Mouse (Mus musculus) kidney, adult 2 months (tissue): Measurements from ENCODE around the gene Abi2.

Experiments used
- CTCF ChIP-seq: fragments of 200-500 bp; conservative IDR thresholded peaks from 2 replicates; pipeline ENCODE4 v1.5.1; 2011; ENCODE audit warnings: low read depth, mild to moderate bottlenecking, control low read depth, low read length, moderate library complexity, mixed read lengths; ENCODE audit not compliant: insufficient read depth, insufficient read length
- POLR2A ChIP-seq: fragments of 200-500 bp; IDR thresholded peaks from one replicate; pipeline ENCODE4 v1.6.1; 2011; ENCODE audit warnings: low read depth, low read length, control low read depth

DNA sequence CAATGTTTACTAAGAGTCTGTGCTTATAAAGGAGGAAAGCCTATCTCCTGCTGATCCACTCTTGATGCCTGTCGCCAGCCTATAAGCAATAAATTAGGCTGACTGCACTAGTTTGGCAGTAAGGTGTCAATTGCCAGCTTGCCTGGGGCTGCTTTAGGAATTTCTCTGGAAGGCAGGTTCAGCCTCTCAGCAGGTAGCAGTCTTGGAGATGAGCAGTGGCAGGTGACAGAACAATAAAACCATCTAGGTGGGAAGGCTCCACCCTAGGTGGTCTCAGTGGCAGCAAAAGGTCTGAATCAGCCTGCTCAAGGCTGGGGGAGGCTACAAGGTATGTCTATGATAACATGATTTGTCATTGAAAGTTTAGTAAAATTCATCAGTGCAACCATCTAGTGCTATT, 23.1 kb downstream of the Abi2 start:
- no peak for TF ChIP-seq POLR2A
- TF ChIP-seq CTCF, result no peak
